Mouse (Mus musculus) liver, embryonic 14.5 days (tissue): ENCODE measurements around the gene Kbtbd6. TPM values are rescaled to one million over a fixed set of nuclear protein-coding genes. Genes with fewer than 3 reads are reported as not detected.
"Not testable (repeated sequence)": the region's sequence is repeated elsewhere in the genome, so short reads cannot be mapped to it uniquely, and the experiment has no call there.

Experiments
- ATAC-seq: fragments of 200-750 bp; cut with Nextera tagmentation; 2 replicates; pipeline ENCODE4 v1.8.0; 2017; ENCODE audit warnings: moderate number of reproducible peaks, mild to moderate bottlenecking, moderate library complexity; ENCODE audit not compliant: insufficient read depth
- DNase-seq, 3 experiments: peaks; one replicate each; pipeline ENCODE4 v3.0.0-alpha.2; 2012 to 2013; ENCODE audit warnings: low read depth in 3 of 3, low spot score in 3 of 3
- H3K27ac ChIP-seq: fragments of 300-500 bp; sonication (generic); 2 replicates; pipeline ENCODE4 v1.5.1; 2014; ENCODE audit warnings: moderate library complexity, mild to moderate bottlenecking, control low read depth, inconsistent platforms
- H3K27me3 ChIP-seq: fragments of 300-500 bp; sonication (generic); 2 replicates; pipeline ENCODE4 v1.6.1; 2014; ENCODE audit warnings: mild to moderate bottlenecking, low read length, moderate library complexity; ENCODE audit not compliant: control insufficient read depth, insufficient read depth
- H3K36me3 ChIP-seq: fragments of 300-500 bp; sonication (generic); replicated peaks from 2 replicates; pipeline ENCODE4 v1.6.1; 2014; ENCODE audit warnings: low read depth; ENCODE audit not compliant: control insufficient read depth, insufficient read depth
- H3K4me1 ChIP-seq, 2 experiments: fragments of 200-500 bp in 1 of 2; fragments of 300-500 bp in 1 of 2; sonication (generic) in 1 of 2; replicated peaks; 2 replicates each; pipeline ENCODE4 v1.6.1; 2012 to 2014; ENCODE audit warnings: antibody characterized with exemption in 1 of 2, inconsistent platforms in 1 of 2, low read length in 1 of 2; ENCODE audit not compliant: control insufficient read depth in 2 of 2, insufficient read depth in 2 of 2
- H3K4me2 ChIP-seq: fragments of 300-500 bp; sonication (generic); 2 replicates; pipeline ENCODE4 v1.6.1; 2014; ENCODE audit warnings: low read depth, mild to moderate bottlenecking, control low read depth, moderate library complexity
- H3K4me3 ChIP-seq, 2 experiments: fragments of 200-500 bp in 1 of 2; fragments of 300-500 bp in 1 of 2; sonication (generic) in 1 of 2; 2 replicates each; pipeline ENCODE4 v1.5.1; 2012 to 2014; ENCODE audit warnings: low read depth in 2 of 2, low read length in 2 of 2, mild to moderate bottlenecking in 2 of 2, control low read depth in 1 of 2, inconsistent platforms in 1 of 2, moderate library complexity in 1 of 2; ENCODE audit not compliant: insufficient read depth in 1 of 2
- H3K9ac ChIP-seq: fragments of 300-500 bp; sonication (generic); replicated peaks from 2 replicates; pipeline ENCODE4 v1.6.1; 2014; ENCODE audit warnings: mild to moderate bottlenecking, control low read depth, moderate library complexity
- H3K9me3 ChIP-seq: fragments of 300-500 bp; sonication (generic); 2 replicates; pipeline ENCODE4 v1.6.1; 2016; ENCODE audit warnings: low read length, mixed read lengths; ENCODE audit not compliant: control insufficient read depth
- CTCF ChIP-seq: IDR thresholded peaks from 2 replicates; pipeline ENCODE4 v1.5.1; 2016; ENCODE audit warnings: antibody characterized with exemption, low read depth, control low read depth
- EP300 ChIP-seq: IDR thresholded peaks from 2 replicates; pipeline ENCODE4 v1.6.1; 2016; ENCODE audit warnings: antibody characterized with exemption, low read depth
- WGBS: fragments of 180-500 bp; shearing (Covaris S2); extraction: QIAGEN DNeasy Blood & Tissue Kit; methylation state at CpG from one replicate; pipeline ENCODE4 v1.1.7; 2014; ENCODE audit not compliant: insufficient replicate concordance; 5-methylcytosine and 5-hydroxymethylcytosine counted together
- polyA plus RNA-seq, 2 experiments: library from polyadenylated mRNA; depleted of rRNA in 1 of 2; stranded (reverse) in 1 of 2; unstranded in 1 of 2; fragments of >200 nt; fragmentation: Nextera tagmentation in 1 of 2; extraction: Ambion mirVana in 1 of 2; gene quantifications; 2 replicates each; pipeline versions ENCODE4 v1.2.1 to v1.2.3; 2012 to 2014

The Kbtbd6 gene
- polyA plus RNA-seq, 2 experiments: 2.1 to 3.1 TPM

DNA sequence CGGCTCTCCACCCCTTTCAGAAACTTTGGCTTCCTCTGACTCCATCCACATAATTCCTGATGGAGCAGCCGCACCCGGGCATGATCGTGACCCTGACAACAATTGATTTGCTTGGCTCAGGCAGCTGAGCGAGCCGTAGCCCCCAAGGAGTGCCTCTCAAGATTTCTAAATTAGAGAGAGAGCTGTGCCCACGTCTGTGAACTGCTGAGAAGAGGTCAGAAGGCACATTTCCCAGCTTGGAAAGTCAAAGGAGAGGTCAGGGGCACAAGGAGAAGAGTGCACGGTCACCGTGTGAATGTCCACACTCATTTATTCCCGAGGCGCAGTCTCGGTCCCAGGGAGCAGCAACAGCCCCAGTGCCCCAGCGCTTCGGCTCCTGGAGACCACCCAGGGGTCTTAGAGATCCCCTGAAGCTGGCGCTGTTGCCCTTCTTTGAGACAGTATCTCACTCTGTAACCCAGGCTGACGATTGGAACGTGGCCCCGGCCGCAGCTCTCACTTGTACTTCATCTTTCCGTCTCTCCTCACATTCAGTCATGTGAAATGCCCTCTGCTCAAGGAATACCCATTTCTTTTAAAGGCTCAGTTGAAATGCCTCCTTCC, 31.5 kb upstream of the Kbtbd6 start:
- Histone ChIP-seq H3K27ac (no peak overlapping the region), H3K4me2 (no peak overlapping the region), H3K27me3 (no peaks in the 10 kb centered on the region), H3K4me1 (no peaks in the 10 kb centered on the region), H3K36me3 (no peaks in the 10 kb centered on the region), H3K9ac (no peak overlapping the region), H3K4me3 (no peak overlapping the region), H3K9me3 (no peaks in the 10 kb centered on the region)
- ATAC-seq: no peak
- no peak for TF ChIP-seq CTCF
- no peak for TF ChIP-seq EP300
- DNase-seq: no peak
- 78% methylated on average over 20 of the region's 20 CpGs for WGBS

GRCm38 (mm10) chr14:79425979-79426729, 25.5 kb upstream of the Kbtbd6 start, which contains the start of gene Kbtbd7:
Gene Kbtbd7 (plus strand): TSS chr14:79426511.
- Histone ChIP-seq H3K9ac (peak within 1 kb of the TSS; percentile 66), H3K36me3 (no peaks in the 10 kb centered on the region; the same call in 1 of the 2 replicates), H3K27me3 (no peaks in the 10 kb centered on the region), H3K27ac (peak within 1 kb of the TSS; percentile 91), H3K4me3 (peak within 1 kb of the TSS; percentile 58 to 59), H3K9me3 (no peaks in the 10 kb centered on the region), H3K4me1 (peaks cover 0 to 6% of the 10 kb centered on the region in 2 experiments; a peak in 1 of 4 replicates), H3K4me2 (peak within 1 kb of the TSS; percentile 55)
- TF ChIP-seq EP300: peak; percentile 17; the same call in 1 of the 2 replicates
- TF ChIP-seq CTCF: no peak
- peak; percentile 92 to 95 (median 94) for DNase-seq
- peak; percentile 99 for ATAC-seq
- WGBS: 0% methylated on average over 42 of the region's 44 CpGs

DNA sequence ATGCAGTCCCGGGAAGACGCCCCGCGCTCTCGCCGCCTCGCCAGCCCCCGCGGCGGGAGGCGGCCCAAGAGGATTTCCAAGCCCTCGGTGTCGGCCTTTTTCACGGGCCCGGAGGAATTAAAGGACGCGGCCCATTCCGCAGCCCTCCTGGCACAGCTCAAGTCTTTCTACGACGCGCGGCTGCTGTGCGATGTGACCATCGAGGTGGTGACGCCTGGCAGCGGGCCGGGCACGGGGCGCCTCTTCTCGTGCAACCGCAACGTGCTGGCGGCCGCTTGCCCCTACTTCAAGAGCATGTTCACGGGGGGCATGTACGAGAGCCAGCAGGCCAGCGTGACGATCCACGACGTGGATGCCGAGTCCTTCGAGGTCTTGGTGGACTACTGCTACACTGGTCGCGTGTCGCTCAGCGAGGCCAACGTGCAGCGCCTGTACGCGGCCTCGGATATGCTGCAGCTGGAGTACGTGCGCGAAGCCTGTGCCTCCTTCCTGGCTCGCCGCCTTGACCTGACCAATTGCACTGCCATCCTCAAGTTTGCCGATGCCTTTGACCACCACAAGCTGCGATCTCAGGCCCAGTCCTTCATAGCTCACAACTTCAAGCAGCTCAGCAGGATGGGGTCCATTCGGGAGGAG, 24.8 kb upstream of the Kbtbd6 start:
- H3K36me3 ChIP-seq, H3K9me3 ChIP-seq, H3K27me3 ChIP-seq, H3K4me1 ChIP-seq, DNase-seq: not testable (repeated sequence)
- H3K9ac ChIP-seq: peak overlapping the region; percentile 66
- peak overlapping the region; percentile 55 for H3K4me2 ChIP-seq
- peak overlapping the region; percentile 91 for H3K27ac ChIP-seq
- 77% methylated on average over 6 of the region's 59 CpGs for WGBS
- peak; percentile 51 for ATAC-seq
- peak overlapping the region; percentile 58 to 59; a peak in 3 of 4 replicates for H3K4me3 ChIP-seq

DNA sequence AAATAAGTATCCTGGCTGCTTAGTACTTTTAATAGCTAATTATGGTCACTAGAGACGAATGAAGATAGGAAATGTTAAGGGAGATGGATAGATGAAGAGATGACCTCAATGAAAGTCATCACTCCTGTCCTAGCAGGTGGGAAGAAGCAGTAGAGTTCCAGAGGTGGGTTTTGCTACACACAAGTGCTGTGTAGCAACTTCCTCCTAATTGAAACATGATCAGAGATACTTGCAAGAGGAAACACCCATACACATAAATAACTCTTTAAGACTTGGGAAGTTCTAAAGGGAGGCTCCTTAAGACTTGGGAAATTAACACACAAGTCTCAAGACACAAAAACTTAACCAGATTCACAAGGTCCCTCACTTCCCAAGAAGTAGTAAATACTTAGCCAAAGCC, 17.6 kb upstream of the Kbtbd6 start:
- Histone ChIP-seq H3K27me3 (no peaks in the 10 kb centered on the region), H3K4me3 (no peak overlapping the region), H3K36me3 (no peaks in the 10 kb centered on the region), H3K4me1 (no peaks in the 10 kb centered on the region), H3K9me3 (no peaks in the 10 kb centered on the region), H3K9ac (no peak overlapping the region), H3K27ac (no peak overlapping the region), H3K4me2 (no peak overlapping the region)
- no peak for DNase-seq
- TF ChIP-seq CTCF (no peak), EP300 (no peak)
- ATAC-seq: no peak
- 37% methylated on average over 1 of the region's 1 CpGs for WGBS

DNA sequence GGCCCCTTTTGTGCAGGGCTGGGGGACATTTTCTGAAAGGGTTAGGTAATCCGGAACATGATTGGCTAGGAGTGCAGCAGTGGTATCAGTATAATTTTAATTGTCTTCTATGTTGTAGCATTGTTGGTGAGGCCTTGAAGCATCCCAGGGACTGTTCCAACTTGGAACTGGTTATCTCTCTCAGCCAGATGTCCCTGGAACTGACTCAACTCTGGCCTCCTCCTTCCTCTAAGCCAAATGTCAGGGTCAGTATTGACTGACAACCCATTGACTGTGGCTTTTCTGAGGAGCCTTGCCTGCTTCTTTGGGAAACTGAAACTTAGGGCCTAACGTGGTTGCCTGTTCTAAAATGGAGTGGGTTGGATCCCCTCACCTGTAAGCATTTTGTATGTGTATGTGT, 11.0 kb upstream of the Kbtbd6 start:
- Histone ChIP-seq H3K4me1 (peaks cover 4 to 5% of the 10 kb centered on the region in 2 experiments; a peak in 3 of 4 replicates), H3K4me3 (no peak overlapping the region), H3K9me3 (no peaks in the 10 kb centered on the region), H3K27ac (no peak overlapping the region), H3K27me3 (no peaks in the 10 kb centered on the region), H3K9ac (no peak overlapping the region), H3K4me2 (no peak overlapping the region), H3K36me3 (no peaks in the 10 kb centered on the region)
- TF ChIP-seq CTCF (no peak), EP300 (no peak)
- ATAC-seq: no peak; the same call in 1 of the 2 replicates
- DNase-seq: no peak
- 52% methylated on average over 2 of the region's 2 CpGs for WGBS
